Mouse (Mus musculus): ENCODE measurements at regions not wholly inside any gene's neighbourhood (a gene's known extent, or its start where the extent isn't known, plus 50 kb on each side); places are given as distances from the start of the nearest gene placed in this dataset.

GRCm38 (mm10) chr2:131436149-131436548 is 55.1 kb upstream of the Smox start:
- peak; percentile 47; the same call in 1 of the 2 replicates for ATAC-seq (replicated peaks; ENCODE audit: low read depth, poor library complexity, severe bottlenecking)

GRCm38 (mm10) chr2:131430474-131430873 is 60.8 kb upstream of the Smox start:
- peak; percentile 57 for ATAC-seq (replicated peaks; ENCODE audit: low read depth, poor library complexity, severe bottlenecking)

- ATAC-seq (replicated peaks; ENCODE audit: low read depth, poor library complexity, severe bottlenecking) = no peak
These were observed 63.2 kb upstream of the Smox start for GRCm38 (mm10) chr2:131428089-131428488.

- ATAC-seq (replicated peaks; ENCODE audit: low read depth, poor library complexity, severe bottlenecking) = no peak
These were observed 64.4 kb upstream of the Smox start for GRCm38 (mm10) chr2:131426941-131427340.

- ATAC-seq (replicated peaks; ENCODE audit: low read depth, poor library complexity, severe bottlenecking) = peak; percentile 31
These were observed 67.5 kb upstream of the Smox start for GRCm38 (mm10) chr2:131423616-131424320.

- peak; percentile 86 for ATAC-seq (replicated peaks; ENCODE audit: low read depth, poor library complexity, severe bottlenecking)
These were observed 68.3 kb upstream of the Smox start for GRCm38 (mm10) chr2:131422907-131423445.

GRCm38 (mm10) chr2:131418130-131418529 is 65.4 kb upstream of the Rnf24 start:
- ATAC-seq (replicated peaks; ENCODE audit: low read depth, poor library complexity, severe bottlenecking) = no peak

GRCm38 (mm10) chr2:131417472-131417871 is 64.8 kb upstream of the Rnf24 start:
- ATAC-seq (replicated peaks; ENCODE audit: low read depth, poor library complexity, severe bottlenecking) = no peak

- ATAC-seq (replicated peaks; ENCODE audit: low read depth, poor library complexity, severe bottlenecking) = peak; percentile 94
These were observed 63.8 kb upstream of the Rnf24 start for GRCm38 (mm10) chr2:131416482-131416881.

- no peak; the same call in 1 of the 2 replicates for ATAC-seq (replicated peaks; ENCODE audit: low read depth, poor library complexity, severe bottlenecking)
These were observed 58.3 kb upstream of the Rnf24 start for GRCm38 (mm10) chr2:131410906-131411520.

- no peak for ATAC-seq (replicated peaks; ENCODE audit: low read depth, poor library complexity, severe bottlenecking)
These were observed 54.6 kb upstream of the Rnf24 start for GRCm38 (mm10) chr2:131407337-131407736.

- ATAC-seq (replicated peaks; ENCODE audit: low read depth, poor library complexity, severe bottlenecking) = no peak
These were observed 51.5 kb upstream of the Rnf24 start for GRCm38 (mm10) chr2:131404218-131404555.

GRCm38 (mm10) chr2:131403543-131404217 is 51.0 kb upstream of the Rnf24 start:
- no peak for ATAC-seq (replicated peaks; ENCODE audit: low read depth, poor library complexity, severe bottlenecking)
